Mouse (Mus musculus) lung, postnatal 0 days (tissue): ENCODE results near the gene Nop14.

Experiments used
- CTCF ChIP-seq: IDR thresholded peaks from 2 replicates; pipeline ENCODE4 v1.5.1; 2016; ENCODE audit warnings: antibody characterized with exemption, mild to moderate bottlenecking
- EP300 ChIP-seq: IDR thresholded peaks from 2 replicates; pipeline ENCODE4 v1.6.1; 2016; ENCODE audit warnings: antibody characterized with exemption, mild to moderate bottlenecking, control low read depth

DNA sequence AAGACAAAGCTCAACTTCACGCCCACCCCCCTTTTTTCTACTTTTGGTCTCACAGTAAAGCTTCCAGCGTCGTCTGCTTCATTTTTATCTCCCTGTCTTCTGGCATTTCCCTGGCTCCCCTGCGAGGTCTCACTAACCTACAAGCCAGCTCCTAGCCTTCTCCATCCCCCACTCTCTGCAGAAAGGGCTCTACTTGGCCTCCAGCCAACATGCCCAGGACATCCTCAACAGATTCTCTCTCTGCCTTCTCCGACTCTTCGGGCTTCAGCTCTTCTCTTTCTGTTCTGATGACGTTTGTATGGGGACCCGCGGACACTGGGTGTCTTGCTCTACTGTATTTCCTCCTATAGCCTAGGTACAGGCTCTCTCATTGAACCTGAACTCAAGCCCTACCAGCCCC, 5.1 kb downstream of the Nop14 start:
- TF ChIP-seq CTCF, result no peak
- no peak for TF ChIP-seq EP300
